Mouse (Mus musculus): ENCODE measurements around the gene Pds5b.
"Not testable (repeated sequence)": the region's sequence is repeated elsewhere in the genome, so short reads cannot be mapped to it uniquely, and the experiment has no call there.

Pds5b gene

DNA sequence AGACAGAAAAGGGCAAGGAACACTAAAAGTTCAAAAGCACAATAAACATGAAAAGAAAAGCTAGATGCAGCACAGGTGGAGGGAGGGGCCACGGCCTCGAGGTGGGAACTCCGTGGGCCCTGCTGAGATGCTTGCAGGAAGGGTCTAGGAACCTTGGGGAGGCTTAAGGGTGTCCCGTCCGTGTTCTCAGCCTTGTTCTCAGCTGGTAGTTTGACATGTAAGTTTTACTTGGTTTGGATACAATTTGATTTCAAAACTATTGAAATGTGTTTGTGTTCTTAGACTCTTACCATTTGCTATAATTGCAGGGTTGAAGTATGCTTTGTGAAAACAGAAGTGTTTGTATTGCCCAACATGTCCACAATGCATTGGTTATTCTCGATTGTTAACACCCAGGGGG lies 149.2 kb downstream of the Pds5b start:
- no peak for DNase-seq (ENCODE audit: low spot score in 2 of 2)

DNA sequence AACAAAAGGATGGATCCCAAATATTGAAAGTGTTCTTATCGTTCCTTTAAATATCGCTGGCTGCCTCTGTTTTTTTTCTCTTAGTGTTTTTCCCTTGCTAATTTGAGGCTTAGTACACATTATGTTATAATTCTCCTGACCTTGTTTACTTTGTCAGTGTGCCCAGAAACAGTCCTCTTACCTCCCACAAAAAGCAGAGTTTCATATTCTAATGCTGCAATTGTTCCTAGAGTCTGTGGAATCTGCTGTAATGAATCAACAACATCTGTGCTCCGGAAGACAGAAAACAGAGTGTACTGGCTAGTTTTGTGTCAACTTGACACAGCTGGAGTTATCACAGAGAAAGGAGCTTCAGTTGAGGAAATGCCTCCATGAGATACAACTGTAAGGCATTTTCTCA lies 149.8 kb downstream of the Pds5b start:
- no peak for DNase-seq (ENCODE audit: low spot score in 2 of 2)

DNA sequence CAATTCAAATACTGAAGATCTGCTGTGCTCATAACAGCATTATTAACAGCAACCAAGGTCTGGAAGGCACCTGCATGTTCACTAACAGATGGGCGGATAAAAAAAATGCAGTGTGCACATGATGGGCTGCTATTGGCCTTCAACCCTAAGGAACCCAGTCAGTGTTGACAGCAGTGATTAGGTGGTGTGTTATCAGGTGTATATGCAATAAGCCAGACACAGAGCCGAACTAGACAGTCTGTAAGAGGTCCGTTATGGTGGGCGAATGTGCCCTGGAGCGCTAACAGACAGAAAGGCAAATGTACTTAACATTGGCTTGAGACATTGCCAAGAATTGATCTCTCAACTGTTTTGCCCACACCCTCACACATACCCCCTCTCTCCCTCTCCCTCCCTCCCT lies 156.0 kb downstream of the Pds5b start:
- DNase-seq (ENCODE audit: low spot score in 2 of 2): no peak

DNA sequence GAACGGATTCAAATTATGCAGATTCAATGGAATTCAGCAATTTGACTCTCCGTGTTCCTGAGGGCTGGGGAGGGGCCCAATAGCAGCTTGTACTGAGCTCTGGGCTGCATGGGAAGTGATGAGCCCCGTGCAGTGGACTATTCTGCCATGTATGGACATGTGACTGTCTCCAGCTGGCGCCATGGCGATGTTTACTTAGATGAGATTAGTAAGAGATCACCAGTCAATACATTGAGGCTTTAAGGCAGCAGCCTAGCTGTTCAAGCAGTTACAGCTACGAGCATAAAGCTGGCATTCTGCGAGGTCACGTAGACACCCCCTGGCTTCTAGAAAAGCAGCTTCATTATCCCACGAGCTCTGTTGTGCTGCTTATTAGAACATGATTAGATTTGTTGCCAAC lies 157.2 kb downstream of the Pds5b start:
- no peak for DNase-seq (ENCODE audit: low spot score in 2 of 2)

DNA sequence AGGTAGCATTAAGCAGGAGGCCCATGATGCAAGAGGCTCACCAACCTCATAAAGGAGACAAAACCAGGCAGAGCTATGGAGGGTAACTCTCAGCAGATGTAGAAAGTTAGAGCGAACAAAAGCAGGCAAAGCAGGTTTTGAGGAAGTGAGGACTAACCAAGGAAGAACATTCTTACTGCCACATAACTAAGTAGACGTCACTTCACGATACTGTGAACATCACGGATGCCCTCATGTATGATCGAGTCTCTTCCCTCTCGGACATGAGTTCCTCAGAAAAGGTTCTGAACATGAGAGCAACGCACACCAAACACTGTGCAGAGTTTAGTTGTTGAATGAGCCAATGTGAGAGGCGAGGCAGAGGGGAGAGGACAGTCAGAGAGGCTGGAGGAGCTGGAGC lies 163.2 kb downstream of the Pds5b start:
- DNase-seq (ENCODE audit: low spot score in 2 of 2): no peak

GRCm38 (mm10) chr5:150839688-150840541 lies 166.4 kb downstream of the Pds5b start:
- DNase-seq (ENCODE audit: low spot score in 2 of 2): no peak

- no peak for DNase-seq (ENCODE audit: low spot score in 2 of 2)
Observed at GRCm38 (mm10) chr5:150840596-150840995, 167.1 kb downstream of the Pds5b start.

DNA sequence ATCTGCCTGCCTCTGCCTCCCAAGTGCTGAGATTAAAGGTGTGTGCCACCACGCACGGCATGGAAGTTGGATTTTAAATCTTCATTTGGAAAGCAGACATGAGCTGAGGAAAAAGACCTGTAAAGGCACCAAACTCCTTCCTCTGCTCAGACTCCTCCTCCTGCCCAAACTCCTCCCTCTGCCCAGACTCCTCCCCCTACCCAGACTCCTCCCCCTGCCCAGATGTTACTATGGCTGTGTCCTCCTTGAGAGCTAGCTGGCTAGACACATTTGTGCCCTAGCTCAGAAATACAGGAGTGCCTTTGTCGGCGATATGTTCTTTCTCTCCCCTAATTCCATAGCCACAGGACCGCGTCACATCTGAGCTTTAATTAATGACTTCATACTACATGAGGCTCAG lies 172.4 kb downstream of the Pds5b start:
- DNase-seq (ENCODE audit: low spot score in 2 of 2): no peak

- no peak for DNase-seq (ENCODE audit: low spot score in 2 of 2)
Observed at GRCm38 (mm10) chr5:150850821-150851220, 177.3 kb downstream of the Pds5b start.

DNA sequence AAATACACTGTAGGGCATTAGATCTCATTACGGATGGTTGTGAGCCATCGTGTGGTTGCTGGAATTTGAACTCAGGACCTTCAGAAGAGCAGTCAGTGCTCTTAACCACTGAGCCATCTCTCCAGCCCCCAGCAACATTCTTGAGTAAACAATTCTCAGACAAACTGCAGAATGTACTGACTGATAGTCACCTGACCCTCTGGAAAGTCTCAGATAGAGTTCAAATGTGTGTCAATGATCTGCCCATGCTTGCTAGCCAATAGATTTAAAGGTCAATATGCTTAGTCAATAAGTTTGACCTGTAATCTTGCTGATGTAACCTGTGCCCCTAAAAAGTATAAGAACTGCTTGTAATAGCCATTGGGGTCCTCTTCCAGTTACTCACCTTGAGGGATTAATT lies 178.6 kb downstream of the Pds5b start:
- not testable (repeated sequence) for DNase-seq (ENCODE audit: low spot score in 2 of 2)

- DNase-seq (ENCODE audit: low spot score in 2 of 2): no peak
Observed at GRCm38 (mm10) chr5:150854506-150854905, 181.0 kb downstream of the Pds5b start.

- no peak for DNase-seq (ENCODE audit: low spot score in 2 of 2)
Observed at GRCm38 (mm10) chr5:150859642-150860194, 186.2 kb downstream of the Pds5b start.

All from cerebellum, postnatal 4 days (tissue).